Mouse (Mus musculus): ENCODE data around the gene Myo3a. TPM values are rescaled to one million over a fixed set of nuclear protein-coding genes. Genes with fewer than 3 reads are reported as not detected.

Gene Myo3a
- polyA plus RNA-seq, 1 experiment from 2014 or later = 0.14 TPM

DNA sequence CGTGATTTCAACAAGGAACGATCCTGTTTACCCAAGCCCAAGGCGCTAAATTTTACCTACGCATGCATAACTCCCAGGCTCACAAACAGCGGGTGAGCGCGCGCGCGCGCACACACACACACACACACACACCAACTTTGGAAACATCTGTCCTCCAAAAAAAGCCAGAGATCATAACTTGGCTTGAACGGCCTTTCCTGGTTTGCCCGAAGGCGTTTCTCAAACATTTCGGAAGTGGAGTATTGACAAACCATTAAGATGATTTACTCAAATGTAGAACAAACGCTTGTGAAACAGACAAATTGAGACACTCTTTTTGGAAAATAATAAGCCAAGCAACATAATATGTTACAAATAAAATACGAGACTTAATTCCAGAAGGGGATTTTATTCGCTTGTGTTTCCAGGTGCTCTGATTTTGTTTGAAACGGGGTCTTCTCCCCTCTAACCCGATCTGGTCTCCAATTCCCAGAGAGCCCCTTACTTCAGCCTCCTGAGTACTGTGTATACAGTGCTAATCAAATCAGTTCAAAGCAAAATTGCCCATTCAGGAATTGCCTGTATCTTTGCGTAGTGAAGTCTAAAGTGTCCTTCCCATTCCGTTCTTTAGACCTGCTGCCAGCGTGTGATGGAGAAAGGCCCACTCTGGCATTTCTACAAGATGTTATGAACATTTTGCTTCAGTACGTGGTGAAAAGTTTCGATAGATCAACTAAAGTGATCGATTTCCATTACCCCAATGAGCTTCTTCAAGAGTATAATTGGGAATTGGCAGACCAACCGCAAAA lies 397.1 kb downstream of the Myo3a start:
- no peak overlapping the region for H3K27ac ChIP-seq (ENCODE audit: low read depth, low read length)
- ATAC-seq (ENCODE audit: low FRiP score, low TSS enrichment) = no peak
- peaks cover 14% of the 10 kb centered on the region; the same call in 1 of the 2 replicates for H3K4me1 ChIP-seq (ENCODE audit: control insufficient read depth, insufficient read depth, low read length)
- no peak overlapping the region for H3K4me3 ChIP-seq (ENCODE audit: low read length)
- no peaks in the 10 kb centered on the region for H3K9me3 ChIP-seq (ENCODE audit: control insufficient read depth, low read length)
- H3K9ac ChIP-seq (ENCODE audit: low read depth, low read length) = no peak overlapping the region
- H3K36me3 ChIP-seq (ENCODE audit: control insufficient read depth, insufficient read depth, low read length) = no peaks in the 10 kb centered on the region
- H3K4me2 ChIP-seq (replicated peaks; ENCODE audit: low read depth, low read length) = no peak overlapping the region
- peaks cover 84% of the 10 kb centered on the region for H3K27me3 ChIP-seq (ENCODE audit: control insufficient read depth, insufficient read depth, low read length)
- WGBS = 3% methylated on average over 27 of the region's 27 CpGs

DNA sequence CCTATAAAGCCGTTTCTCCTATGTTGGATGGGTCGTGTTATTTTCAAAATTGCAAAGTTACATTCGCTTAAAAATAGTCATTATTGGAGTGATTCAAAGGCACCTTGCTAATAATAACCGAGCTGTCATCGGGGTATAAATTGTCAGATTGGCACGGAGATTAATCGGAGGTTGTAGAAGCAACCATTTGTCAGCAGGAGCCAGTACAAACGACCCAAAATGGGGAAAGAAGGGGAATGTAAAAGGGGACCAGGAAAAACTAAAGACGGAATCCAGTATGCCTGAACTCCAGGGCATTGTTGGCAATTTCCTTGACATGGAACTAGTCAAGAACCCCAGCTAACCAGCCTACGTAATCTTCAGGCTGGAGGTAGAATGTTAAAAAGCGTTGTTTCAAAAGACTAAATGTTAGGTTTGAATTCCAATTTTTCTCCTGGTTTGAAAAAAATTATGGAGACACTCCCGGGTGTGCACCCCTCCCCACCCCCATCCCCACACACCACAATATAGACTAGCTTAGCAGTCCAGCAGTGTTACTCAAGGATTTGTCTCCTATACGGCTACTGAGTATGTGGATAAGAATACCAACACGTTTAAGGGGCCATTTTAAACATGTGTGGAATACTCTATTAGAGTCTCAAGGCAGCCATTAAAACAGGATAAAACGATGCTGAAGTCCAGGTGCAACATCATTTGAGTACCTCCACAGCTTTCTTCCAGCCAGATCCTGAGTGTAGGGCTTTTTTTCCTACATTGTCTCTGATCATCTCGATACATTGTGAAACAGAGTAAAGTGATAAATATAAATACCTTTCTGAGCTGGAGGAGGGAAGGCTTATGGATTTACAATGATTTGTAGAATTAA lies 398.0 kb downstream of the Myo3a start:
- Histone ChIP-seq H3K4me3 (ENCODE audit: low read length) (no peak overlapping the region), H3K4me2 (replicated peaks; ENCODE audit: low read depth, low read length) (no peak overlapping the region), H3K36me3 (ENCODE audit: control insufficient read depth, insufficient read depth, low read length) (no peaks in the 10 kb centered on the region), H3K27ac (ENCODE audit: low read depth, low read length) (no peak overlapping the region), H3K4me1 (ENCODE audit: control insufficient read depth, insufficient read depth, low read length) (peaks cover 14% of the 10 kb centered on the region; the same call in 1 of the 2 replicates), H3K9ac (ENCODE audit: low read depth, low read length) (no peak overlapping the region), H3K9me3 (ENCODE audit: control insufficient read depth, low read length) (no peaks in the 10 kb centered on the region), H3K27me3 (ENCODE audit: control insufficient read depth, insufficient read depth, low read length) (peaks cover 75% of the 10 kb centered on the region)
- ATAC-seq (ENCODE audit: low FRiP score, low TSS enrichment) = no peak
- WGBS = 9% methylated on average over 16 of the region's 16 CpGs

GRCm38 (mm10) chr2:22627147-22627666 lies 399.9 kb downstream of the Myo3a start:
- Histone ChIP-seq H3K4me3 (ENCODE audit: low read length) (no peak overlapping the region), H3K9me3 (ENCODE audit: control insufficient read depth, low read length) (no peaks in the 10 kb centered on the region), H3K27me3 (ENCODE audit: control insufficient read depth, insufficient read depth, low read length) (peaks cover 56% of the 10 kb centered on the region), H3K9ac (ENCODE audit: low read depth, low read length) (no peak overlapping the region), H3K4me2 (replicated peaks; ENCODE audit: low read depth, low read length) (no peak overlapping the region), H3K4me1 (ENCODE audit: control insufficient read depth, insufficient read depth, low read length) (peaks cover 12% of the 10 kb centered on the region; the same call in 1 of the 2 replicates), H3K27ac (ENCODE audit: low read depth, low read length) (no peak overlapping the region), H3K36me3 (ENCODE audit: control insufficient read depth, insufficient read depth, low read length) (no peaks in the 10 kb centered on the region)
- WGBS = 30% methylated on average over 3 of the region's 3 CpGs
- no peak for ATAC-seq (ENCODE audit: low FRiP score, low TSS enrichment)

- H3K4me1 ChIP-seq (ENCODE audit: control insufficient read depth, insufficient read depth, low read length) = 0 out of 2 replicates have a peak, but pooled peaks cover 7% of the 10 kb centered on the region
- no peaks in the 10 kb centered on the region for H3K36me3 ChIP-seq (ENCODE audit: control insufficient read depth, insufficient read depth, low read length)
- H3K27ac ChIP-seq (ENCODE audit: low read depth, low read length) = no peak overlapping the region
- H3K4me3 ChIP-seq (ENCODE audit: low read length) = no peak overlapping the region
- H3K27me3 ChIP-seq (ENCODE audit: control insufficient read depth, insufficient read depth, low read length) = peaks cover 51% of the 10 kb centered on the region
- 22% methylated on average over 5 of the region's 5 CpGs for WGBS
- H3K9ac ChIP-seq (ENCODE audit: low read depth, low read length) = no peak overlapping the region
- H3K9me3 ChIP-seq (ENCODE audit: control insufficient read depth, low read length) = no peaks in the 10 kb centered on the region
- no peak overlapping the region for H3K4me2 ChIP-seq (replicated peaks; ENCODE audit: low read depth, low read length)
- ATAC-seq (ENCODE audit: low FRiP score, low TSS enrichment) = no peak
These were observed 400.6 kb downstream of the Myo3a start for GRCm38 (mm10) chr2:22627819-22628432.

DNA sequence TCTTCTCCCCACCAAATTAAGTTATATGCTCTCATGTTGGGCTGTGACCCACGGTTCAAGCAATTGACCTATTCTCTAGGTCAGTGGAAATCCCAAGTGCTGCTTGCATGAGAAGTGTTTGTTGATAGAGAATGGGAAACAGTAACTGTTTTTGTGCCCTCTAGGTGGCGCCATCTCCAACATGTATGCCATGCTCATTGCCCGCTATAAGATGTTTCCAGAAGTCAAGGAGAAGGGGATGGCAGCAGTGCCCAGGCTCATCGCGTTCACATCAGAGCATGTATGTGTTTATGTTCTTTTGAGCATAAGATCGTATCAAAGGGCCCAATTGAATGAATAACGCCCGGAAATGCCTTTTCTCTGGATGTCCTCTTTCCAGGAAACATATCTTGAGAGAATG lies 407.5 kb downstream of the Myo3a start:
- no peak for ATAC-seq (ENCODE audit: low FRiP score, low TSS enrichment)
- H3K27me3 ChIP-seq (ENCODE audit: control insufficient read depth, insufficient read depth, low read length) = no peaks in the 10 kb centered on the region; the same call in 1 of the 2 replicates
- no peaks in the 10 kb centered on the region for H3K9me3 ChIP-seq (ENCODE audit: control insufficient read depth, low read length)
- H3K4me3 ChIP-seq (ENCODE audit: low read length) = no peak overlapping the region
- WGBS = 44% methylated on average over 8 of the region's 8 CpGs
- no peaks in the 10 kb centered on the region for H3K36me3 ChIP-seq (ENCODE audit: control insufficient read depth, insufficient read depth, low read length)
- H3K9ac ChIP-seq (ENCODE audit: low read depth, low read length) = no peak overlapping the region
- no peaks in the 10 kb centered on the region for H3K4me1 ChIP-seq (ENCODE audit: control insufficient read depth, insufficient read depth, low read length)
- no peak overlapping the region for H3K4me2 ChIP-seq (replicated peaks; ENCODE audit: low read depth, low read length)
- H3K27ac ChIP-seq (ENCODE audit: low read depth, low read length) = no peak overlapping the region

DNA sequence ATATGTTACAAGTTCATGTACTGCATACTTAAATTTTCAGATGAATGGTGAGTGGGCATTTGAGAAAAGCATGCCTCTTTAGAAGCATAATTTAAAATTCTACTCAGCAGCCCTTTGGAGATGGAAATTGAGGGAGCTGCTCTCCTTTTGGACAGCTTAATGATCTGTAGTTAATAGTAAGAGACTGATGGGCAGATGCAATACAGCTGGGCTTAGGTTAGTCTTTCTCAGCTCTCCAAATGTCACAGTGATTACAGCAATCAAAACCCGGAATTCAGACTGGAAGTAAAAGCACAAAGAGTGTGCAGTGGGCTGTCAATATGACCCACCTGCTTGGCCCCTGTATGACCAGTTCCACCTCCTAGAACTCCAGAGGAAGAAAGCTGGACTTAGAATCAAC lies 418.8 kb downstream of the Myo3a start:
- no peak overlapping the region for H3K4me2 ChIP-seq (replicated peaks; ENCODE audit: low read depth, low read length)
- no peaks in the 10 kb centered on the region for H3K4me1 ChIP-seq (ENCODE audit: control insufficient read depth, insufficient read depth, low read length)
- no peaks in the 10 kb centered on the region for H3K27me3 ChIP-seq (ENCODE audit: control insufficient read depth, insufficient read depth, low read length)
- H3K36me3 ChIP-seq (ENCODE audit: control insufficient read depth, insufficient read depth, low read length) = no peaks in the 10 kb centered on the region
- no peak overlapping the region for H3K27ac ChIP-seq (ENCODE audit: low read depth, low read length)
- ATAC-seq (ENCODE audit: low FRiP score, low TSS enrichment) = peak; percentile 32; the same call in 1 of the 2 replicates
- no peak overlapping the region for H3K9ac ChIP-seq (ENCODE audit: low read depth, low read length)
- H3K4me3 ChIP-seq (ENCODE audit: low read length) = no peak overlapping the region
- 12% methylated on average over 1 of the region's 1 CpGs for WGBS
- H3K9me3 ChIP-seq (ENCODE audit: control insufficient read depth, low read length) = no peaks in the 10 kb centered on the region

GRCm38 (mm10) chr2:22648394-22648793 lies 421.1 kb downstream of the Myo3a start:
- Histone ChIP-seq H3K4me1 (ENCODE audit: control insufficient read depth, insufficient read depth, low read length) (no peaks in the 10 kb centered on the region), H3K27ac (ENCODE audit: low read depth, low read length) (no peak overlapping the region), H3K36me3 (ENCODE audit: control insufficient read depth, insufficient read depth, low read length) (no peaks in the 10 kb centered on the region), H3K4me2 (replicated peaks; ENCODE audit: low read depth, low read length) (no peak overlapping the region), H3K9me3 (ENCODE audit: control insufficient read depth, low read length) (no peaks in the 10 kb centered on the region), H3K4me3 (ENCODE audit: low read length) (no peak overlapping the region), H3K9ac (ENCODE audit: low read depth, low read length) (no peak overlapping the region), H3K27me3 (ENCODE audit: control insufficient read depth, insufficient read depth, low read length) (no peaks in the 10 kb centered on the region)
- no peak for ATAC-seq (ENCODE audit: low FRiP score, low TSS enrichment)
- 80% methylated on average over 1 of the region's 1 CpGs for WGBS

- Histone ChIP-seq H3K9me3 (ENCODE audit: control insufficient read depth, low read length) (no peaks in the 10 kb centered on the region), H3K27ac (ENCODE audit: low read depth, low read length) (no peak overlapping the region), H3K4me1 (ENCODE audit: control insufficient read depth, insufficient read depth, low read length) (no peaks in the 10 kb centered on the region), H3K4me3 (ENCODE audit: low read length) (no peak overlapping the region), H3K9ac (ENCODE audit: low read depth, low read length) (no peak overlapping the region), H3K36me3 (ENCODE audit: control insufficient read depth, insufficient read depth, low read length) (no peaks in the 10 kb centered on the region), H3K27me3 (ENCODE audit: control insufficient read depth, insufficient read depth, low read length) (no peaks in the 10 kb centered on the region), H3K4me2 (replicated peaks; ENCODE audit: low read depth, low read length) (no peak overlapping the region)
- 86% methylated on average over 4 of the region's 4 CpGs for WGBS
- ATAC-seq (ENCODE audit: low FRiP score, low TSS enrichment) = no peak
These were observed 424.5 kb downstream of the Myo3a start for GRCm38 (mm10) chr2:22651826-22652225.
